Mouse (Mus musculus): Measurements from ENCODE around the gene Sun5. TPM values are rescaled to one million over a fixed set of nuclear protein-coding genes. Genes with fewer than 3 reads are reported as not detected.
A peak's percentile ranks its signal among the peaks of the same experiment; 100 is the strongest.
"Not testable (repeated sequence)": the region's sequence is repeated elsewhere in the genome, so short reads cannot be mapped to it uniquely, and the experiment has no call there.

Gene Sun5
- not detected for total RNA-seq (2021)
- long read RNA-seq, experiment 1 = 0 reads
- long read RNA-seq, experiment 2 = 0 reads

GRCm38 (mm10) chr2:153870984-153871383 lies at the start of gene Sun5:
TSS of gene Sun5 (minus strand) at chr2:153871084.
- no peak for DNase-seq
- intact Hi-C loops (cut with DNase I) = no loop called here

- intact Hi-C loops (cut with DNase I) = no loop called here
- DNase-seq = no peak
Observed at GRCm38 (mm10) chr2:153917930-153918329, 47.0 kb upstream of the Sun5 start, which contains the start of gene Bpifb3. TSS of gene Bpifb3 (plus strand) at chr2:153918230.

GRCm38 (mm10) chr2:153914151-153914550 lies 43.3 kb upstream of the Sun5 start:
- DNase-seq = peak; percentile 29 to 53
- intact Hi-C loops (cut with DNase I) = no loop called here

- DNase-seq = no peak
- intact Hi-C loops (cut with DNase I) = no loop called here
Observed at GRCm38 (mm10) chr2:153906626-153907025, 35.7 kb upstream of the Sun5 start.

- intact Hi-C loops (cut with DNase I) = no loop called here
Observed at GRCm38 (mm10) chr2:153902726-153903125, 31.8 kb upstream of the Sun5 start.

GRCm38 (mm10) chr2:153900088-153900487 lies 29.2 kb upstream of the Sun5 start, which contains the start of gene Bpifb6:
TSS of gene Bpifb6 (plus strand) at chr2:153900388.
- DNase-seq = no peak
- intact Hi-C loops (cut with DNase I) = no loop called here

More at GRCm38 (mm10) chr2:153902726-153903125, 31.8 kb upstream of the Sun5 start:
- no peak for DNase-seq

GRCm38 (mm10) chr2:153899111-153899510 lies 28.2 kb upstream of the Sun5 start:
- intact Hi-C loops (cut with DNase I) = no loop called here
- no peak for DNase-seq

- DNase-seq = no peak
- intact Hi-C loops (cut with DNase I) = no loop called here
Observed at GRCm38 (mm10) chr2:153874745-153875144, 3.9 kb upstream of the Sun5 start, which contains the start of gene Bpifb2. TSS of gene Bpifb2 (plus strand) at chr2:153875045.

GRCm38 (mm10) chr2:153861960-153862359 lies 8.9 kb downstream of the Sun5 start:
- DNase-seq = no peak
- intact Hi-C loops (cut with DNase I) = no loop called here

GRCm38 (mm10) chr2:153860715-153861114 lies 10.2 kb downstream of the Sun5 start:
- intact Hi-C loops (cut with DNase I) = no loop called here
- no peak for DNase-seq

GRCm38 (mm10) chr2:153860315-153860714 lies 10.6 kb downstream of the Sun5 start:
- intact Hi-C loops (cut with DNase I) = no loop called here

GRCm38 (mm10) chr2:153859581-153859980 lies 11.3 kb downstream of the Sun5 start:
- intact Hi-C loops (cut with DNase I) = no loop called here
- no peak for DNase-seq

More at GRCm38 (mm10) chr2:153860315-153860714, 10.6 kb downstream of the Sun5 start:
- DNase-seq = no peak

- no peak for DNase-seq
- intact Hi-C loops (cut with DNase I) = loop anchor here (5.0 kb wide), 1 partner anchor 46 kb away; no protein-coding TSS in a partner anchor
Observed at GRCm38 (mm10) chr2:153853544-153853943, 17.3 kb downstream of the Sun5 start.

- intact Hi-C loops (cut with DNase I) = loop anchor here (1.0 to 5.0 kb wide), 3 partner anchors 44 to 183 kb away; no protein-coding TSS in a partner anchor
- peak; percentile 64 to 73 for DNase-seq
Observed at GRCm38 (mm10) chr2:153851030-153851360, 19.9 kb downstream of the Sun5 start.

GRCm38 (mm10) chr2:153850351-153851029 lies 20.4 kb downstream of the Sun5 start:
- intact Hi-C loops (cut with DNase I) = loop anchor here (1.0 to 5.0 kb wide), 3 partner anchors 43 to 182 kb away; no protein-coding TSS in a partner anchor
- DNase-seq = peak in 1 of 2 experiments; percentile 10

GRCm38 (mm10) chr2:153848389-153848788 lies 22.5 kb downstream of the Sun5 start:
- intact Hi-C loops (cut with DNase I) = no loop called here
- no peak for DNase-seq

GRCm38 (mm10) chr2:153842854-153843253 lies 28.0 kb downstream of the Sun5 start:
- DNase-seq = no peak
- intact Hi-C loops (cut with DNase I) = no loop called here

GRCm38 (mm10) chr2:153833291-153833690 lies 37.6 kb downstream of the Sun5 start:
- intact Hi-C loops (cut with DNase I) = no loop called here
- no peak for DNase-seq

- intact Hi-C loops (cut with DNase I) = no loop called here
- DNase-seq = no peak
Observed at GRCm38 (mm10) chr2:153828704-153829103, 42.2 kb downstream of the Sun5 start.

- intact Hi-C loops (cut with DNase I) = no loop called here
- DNase-seq = no peak
Observed at GRCm38 (mm10) chr2:153827171-153827830, 43.6 kb downstream of the Sun5 start.

- intact Hi-C loops (cut with DNase I); DNase-seq: not testable (repeated sequence)
Observed at GRCm38 (mm10) chr2:153825900-153826299, 45.0 kb downstream of the Sun5 start.
